Mouse (Mus musculus): ENCODE measurements around the gene Stox2.

Stox2 gene

DNA sequence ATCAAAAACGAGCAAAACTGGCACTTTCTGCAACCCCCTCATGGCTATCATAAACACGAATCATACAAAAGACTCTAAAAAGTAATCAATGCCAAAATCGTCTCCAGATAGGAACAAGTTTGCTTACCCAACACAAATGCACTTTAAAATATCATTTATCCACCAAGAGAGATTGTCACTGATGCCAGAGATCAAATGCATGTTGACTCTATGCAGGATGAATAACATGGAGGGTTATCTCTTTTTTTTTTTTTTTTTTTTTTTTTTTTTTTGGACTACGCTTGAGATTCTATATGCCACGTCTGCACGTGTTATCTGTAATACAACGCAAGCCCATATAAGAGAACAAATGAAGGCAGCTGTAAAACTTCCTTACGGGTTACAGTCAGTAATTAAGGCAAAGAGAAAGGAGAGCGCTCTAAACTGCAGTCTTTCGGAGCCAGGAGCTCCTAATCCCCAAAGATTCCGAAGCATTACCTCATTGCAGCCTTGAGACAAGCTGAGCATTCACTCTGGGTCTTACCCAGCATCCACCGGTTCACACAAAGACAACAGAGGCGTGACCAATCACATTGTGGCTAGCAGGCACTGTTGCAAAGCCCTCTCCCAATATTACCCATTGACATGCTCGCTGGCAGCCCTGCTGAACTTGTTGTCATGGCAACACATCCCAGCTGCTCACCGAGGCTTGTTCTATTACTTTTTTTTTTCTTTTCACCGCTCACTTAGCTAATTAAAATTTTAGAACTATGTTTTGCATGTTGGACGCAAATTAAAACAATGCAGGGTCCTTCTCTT is 203.8 kb downstream of the Stox2 start:
- peak; percentile 96 for DNase-seq (ENCODE audit: low spot score)

DNA sequence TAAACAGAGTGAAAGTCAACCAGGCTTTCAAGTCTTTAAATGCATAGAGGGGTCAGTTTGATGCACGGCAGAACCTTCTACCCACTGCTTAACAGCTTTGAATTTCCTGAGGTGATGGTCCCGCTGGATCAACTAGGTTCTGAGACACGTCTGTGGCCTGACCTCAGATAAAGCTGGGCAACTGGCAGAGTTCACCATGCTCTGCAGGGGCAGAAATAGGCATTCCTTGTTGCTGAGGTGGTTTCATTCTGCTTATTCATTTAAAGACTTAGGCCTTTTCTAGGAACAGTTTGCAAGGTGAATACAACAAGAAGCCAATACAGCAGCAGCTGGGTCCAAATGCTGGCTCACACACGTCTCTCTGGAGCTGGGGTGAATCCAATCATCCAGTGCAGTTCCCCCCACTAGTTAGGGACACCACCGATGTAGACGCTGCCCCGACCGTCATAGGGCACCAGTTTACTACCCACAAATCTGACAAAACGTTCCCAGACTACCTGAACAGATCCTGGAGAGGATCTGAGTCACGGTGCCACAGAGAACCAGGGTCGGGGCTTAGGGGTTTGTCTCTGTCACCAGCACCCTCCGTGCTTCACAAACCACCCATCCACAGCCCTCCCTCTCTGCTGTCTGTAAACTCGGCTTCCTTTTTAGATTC is 204.6 kb downstream of the Stox2 start:
- DNase-seq (ENCODE audit: low spot score), result no peak

GRCm38 (mm10) chr8:47240871-47241270 is 205.3 kb downstream of the Stox2 start:
- DNase-seq (ENCODE audit: low spot score), result no peak

DNA sequence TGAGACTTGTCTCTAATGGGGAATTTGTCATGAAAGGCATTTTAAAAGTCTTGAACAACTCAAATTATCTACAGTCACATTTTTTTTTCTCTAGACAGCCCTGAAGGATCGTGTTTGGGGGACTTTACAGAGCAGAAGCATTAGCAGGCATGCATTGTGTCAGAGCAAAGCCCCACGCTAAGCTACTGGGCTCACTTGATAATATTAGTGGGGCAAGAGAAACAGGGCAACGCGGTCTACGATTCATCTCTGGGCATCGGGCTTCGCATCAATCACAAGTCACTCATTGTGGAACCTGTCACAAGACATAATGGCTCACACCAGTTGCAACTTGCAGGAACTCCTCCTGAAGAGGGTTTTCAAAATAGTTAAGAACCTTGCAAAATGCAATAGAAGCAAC is 205.9 kb downstream of the Stox2 start:
- peak; percentile 23 for DNase-seq (ENCODE audit: low spot score)

- DNase-seq (ENCODE audit: low spot score), result no peak
Observed at GRCm38 (mm10) chr8:47232081-47232480, 214.1 kb downstream of the Stox2 start.

GRCm38 (mm10) chr8:47230057-47230456 is 216.1 kb downstream of the Stox2 start:
- DNase-seq (ENCODE audit: low spot score), result no peak

- no peak for DNase-seq (ENCODE audit: low spot score)
Observed at GRCm38 (mm10) chr8:47221851-47222250, 224.3 kb downstream of the Stox2 start.

GRCm38 (mm10) chr8:47221191-47221590 is 225.0 kb downstream of the Stox2 start:
- DNase-seq (ENCODE audit: low spot score), result no peak

DNA sequence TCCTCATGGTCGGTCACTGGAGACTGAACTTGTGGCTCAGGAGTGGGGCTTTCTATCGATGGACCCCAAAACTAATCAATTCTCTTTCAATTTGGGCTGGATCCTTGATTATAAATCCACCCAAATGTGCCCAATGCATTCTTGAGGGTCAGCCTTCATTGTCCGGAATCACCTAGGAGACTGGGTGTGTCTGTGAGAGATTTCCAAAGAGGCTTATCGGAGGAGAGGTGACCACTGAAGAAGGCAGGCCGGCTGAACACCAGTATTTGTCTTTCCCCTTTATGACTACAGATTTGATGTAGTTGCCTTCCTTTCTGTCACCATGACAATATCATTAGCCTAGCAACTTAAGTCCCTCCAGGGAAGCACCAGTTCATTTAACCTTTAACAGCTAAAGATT is 225.8 kb downstream of the Stox2 start:
- no peak for DNase-seq (ENCODE audit: low spot score)

- peak; percentile 50 for DNase-seq (ENCODE audit: low spot score)
Observed at GRCm38 (mm10) chr8:47218536-47218935, 227.6 kb downstream of the Stox2 start.

DNA sequence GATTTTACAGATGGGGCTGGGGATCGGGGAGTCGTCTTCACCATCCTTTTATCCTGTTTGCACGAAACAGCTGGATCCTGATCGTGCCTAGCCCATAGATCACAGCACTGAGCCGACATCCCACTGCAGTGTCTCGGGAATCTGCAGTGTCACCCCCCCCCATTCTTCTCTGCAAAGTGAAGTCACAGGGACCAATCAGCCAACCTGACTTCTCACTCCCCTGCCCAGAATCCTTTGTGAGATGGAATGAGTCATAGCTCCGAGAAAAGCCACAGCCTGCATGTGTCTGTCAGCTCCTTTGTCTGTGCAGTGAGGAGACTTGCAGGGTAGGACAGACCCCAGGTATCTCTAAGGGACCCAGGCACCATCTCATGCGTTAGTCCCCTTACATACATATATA is 228.1 kb downstream of the Stox2 start:
- DNase-seq (ENCODE audit: low spot score), result peak; percentile 49

DNA sequence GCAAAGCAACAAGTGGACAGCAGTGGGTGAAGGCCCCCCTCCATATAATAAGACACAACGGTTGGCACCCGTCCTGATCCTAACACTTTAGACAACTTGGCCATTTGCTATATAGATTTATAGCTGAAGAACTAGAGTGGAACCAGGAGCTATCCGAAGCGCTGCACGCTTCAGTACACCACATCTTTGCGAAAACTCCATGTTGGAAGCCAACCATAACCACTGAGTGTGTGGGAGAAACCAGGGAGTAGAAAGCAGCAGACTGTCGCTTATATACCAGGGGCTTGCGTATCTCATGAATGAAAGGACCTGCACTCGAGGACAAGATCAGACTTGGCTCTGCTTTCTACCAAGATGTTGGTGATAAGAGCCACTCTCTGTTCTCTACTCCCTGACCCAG is 234.0 kb downstream of the Stox2 start:
- no peak for DNase-seq (ENCODE audit: low spot score)

DNA sequence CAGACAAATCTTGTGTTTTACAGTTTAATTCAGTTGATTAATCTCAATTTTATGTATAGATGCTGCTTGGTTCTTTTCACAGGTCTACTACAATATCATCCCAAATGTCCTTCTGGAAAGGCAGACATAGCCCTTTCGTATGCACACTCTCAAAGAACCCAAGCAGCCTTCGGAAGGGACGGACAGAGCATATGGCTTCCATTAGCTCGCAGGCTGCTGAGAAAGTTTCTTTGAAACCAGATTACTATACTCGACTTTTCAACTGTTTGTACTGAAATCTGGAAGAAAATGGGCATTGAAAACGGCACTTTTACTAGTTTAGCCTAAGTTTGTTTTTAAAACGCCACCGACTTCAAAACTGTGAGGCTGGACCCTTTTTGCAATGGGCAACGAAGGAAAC is 234.9 kb downstream of the Stox2 start:
- DNase-seq (ENCODE audit: low spot score), result no peak

DNA sequence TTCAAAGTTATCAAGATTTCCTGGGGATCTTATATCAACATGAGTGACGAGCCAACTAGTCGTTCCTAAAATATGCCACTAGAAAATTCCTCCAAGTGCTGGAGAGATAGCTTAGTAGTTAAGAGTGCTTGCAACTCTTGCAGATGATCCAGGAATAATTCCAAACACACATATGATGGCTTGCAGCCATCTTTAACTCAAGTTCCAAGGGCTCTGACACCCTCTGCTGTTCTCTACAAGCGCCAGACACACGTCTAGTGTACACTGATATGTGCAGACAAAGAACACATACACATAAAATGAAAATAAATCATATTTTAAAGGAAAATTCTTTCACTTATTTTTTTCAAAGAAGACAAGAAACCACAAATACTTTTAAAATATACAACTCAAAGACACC is 237.9 kb downstream of the Stox2 start:
- no peak for DNase-seq (ENCODE audit: low spot score)

DNA sequence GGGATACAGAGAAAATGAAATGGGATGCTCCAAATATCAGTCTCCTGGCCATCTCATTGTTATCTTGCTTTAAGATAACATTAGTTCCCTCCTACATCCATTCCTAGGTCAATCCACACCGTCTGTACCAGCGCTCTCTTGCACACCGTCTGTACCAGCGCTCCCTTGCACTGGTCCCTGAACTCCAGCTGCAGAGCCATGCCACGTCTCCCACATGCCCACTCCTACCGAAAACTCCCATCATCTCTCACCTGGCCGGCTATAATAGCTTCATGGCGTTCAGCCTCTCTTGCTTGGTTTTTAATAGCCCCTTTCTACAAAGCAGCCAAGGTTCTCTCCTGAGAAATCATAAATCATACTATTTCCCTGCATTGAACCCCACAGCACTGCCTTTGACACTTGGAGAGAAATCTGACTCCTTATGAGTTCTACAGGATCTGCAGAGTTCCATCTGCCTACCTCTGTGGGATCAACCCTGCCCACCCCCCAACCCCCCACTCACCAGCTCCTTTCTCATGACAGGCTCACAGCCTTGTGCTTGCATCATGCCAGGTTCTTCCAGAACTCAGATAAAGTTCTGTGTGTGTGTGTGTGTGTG is 239.4 kb downstream of the Stox2 start:
- no peak for DNase-seq (ENCODE audit: low spot score)

DNA sequence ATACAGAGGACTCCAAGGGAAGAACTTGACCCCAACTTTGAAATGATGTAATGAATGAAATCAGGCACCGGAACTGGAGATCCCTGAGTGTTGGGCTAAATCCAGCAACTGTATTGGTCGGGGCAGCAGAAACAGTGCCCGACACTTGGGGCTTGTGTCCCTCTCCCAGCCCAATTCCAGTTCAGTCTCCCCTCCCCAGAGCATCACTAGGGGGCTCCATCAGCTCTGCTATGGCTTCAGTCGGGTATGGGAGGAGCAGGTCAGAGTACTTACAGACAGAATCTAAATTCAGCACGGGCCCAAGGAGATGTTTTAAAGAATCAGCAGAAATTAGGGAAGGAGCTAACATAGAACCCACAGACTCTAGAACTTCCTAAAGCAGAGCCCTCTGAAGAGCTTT is 240.7 kb downstream of the Stox2 start:
- DNase-seq (ENCODE audit: low spot score), result no peak

DNA sequence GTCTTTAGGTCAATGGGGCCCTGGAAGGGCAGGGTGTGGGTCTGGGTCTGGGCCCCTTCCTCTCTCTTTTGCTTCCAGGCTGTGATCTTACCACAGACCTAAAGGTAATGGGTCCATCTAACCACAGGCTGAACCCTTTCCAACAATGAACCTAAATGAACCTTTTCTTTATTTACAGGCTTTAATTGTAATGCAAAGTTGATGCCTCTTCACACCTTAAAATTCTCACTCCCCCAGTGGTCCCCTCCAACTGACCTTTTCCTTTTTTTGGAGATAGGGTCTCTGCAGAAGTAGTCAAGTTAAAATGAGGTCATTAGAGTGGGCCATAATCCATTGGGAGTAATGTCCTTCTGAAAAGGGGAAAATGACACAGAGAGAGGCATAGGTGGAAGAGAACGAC is 249.8 kb downstream of the Stox2 start:
- no peak for DNase-seq (ENCODE audit: low spot score)

DNA sequence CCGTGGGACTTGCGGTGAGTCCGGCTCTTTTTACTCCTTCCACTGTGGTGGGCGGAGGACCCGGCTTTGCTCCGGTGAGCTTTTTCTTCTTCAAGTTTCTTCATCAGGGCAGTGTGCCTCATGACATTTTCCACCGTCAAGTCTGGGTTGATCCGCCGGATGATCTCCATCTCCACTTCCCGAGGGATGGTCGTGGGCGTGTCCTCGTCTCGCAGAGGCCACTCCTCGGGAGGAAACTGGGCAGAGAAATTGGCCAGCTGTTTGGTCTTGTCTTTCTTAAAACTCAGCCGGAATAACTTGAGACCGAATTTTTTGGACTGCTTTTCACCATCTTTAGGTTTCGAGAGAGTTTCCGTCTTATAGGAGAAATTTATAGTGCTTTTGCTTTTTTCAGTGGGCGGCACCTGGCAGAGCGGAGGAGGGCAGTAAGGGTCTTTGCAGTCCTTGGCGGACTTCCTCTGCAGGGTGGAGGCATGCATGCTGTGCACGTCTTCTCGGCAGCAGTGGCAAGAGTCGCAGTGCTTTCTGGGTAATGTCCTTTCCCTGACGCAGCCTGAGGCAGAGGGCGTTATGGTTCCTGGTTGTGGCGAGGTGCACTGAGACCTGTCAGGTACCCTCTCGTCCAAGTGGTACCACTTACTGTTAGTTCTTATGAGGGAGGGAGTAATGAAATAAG is 252.7 kb downstream of the Stox2 start:
- DNase-seq (ENCODE audit: low spot score), result no peak

GRCm38 (mm10) chr8:47191444-47192365 is 254.5 kb downstream of the Stox2 start:
- no peak for DNase-seq (ENCODE audit: low spot score)

- DNase-seq (ENCODE audit: low spot score), result no peak
Observed at GRCm38 (mm10) chr8:47185396-47185795, 260.8 kb downstream of the Stox2 start.

GRCm38 (mm10) chr8:47182771-47183558 is 263.2 kb downstream of the Stox2 start:
- DNase-seq (ENCODE audit: low spot score), result no peak

All from retina, embryonic 14.5 days (tissue).